Mouse (Mus musculus): Measurements from ENCODE around the gene Plpp7.

DNA sequence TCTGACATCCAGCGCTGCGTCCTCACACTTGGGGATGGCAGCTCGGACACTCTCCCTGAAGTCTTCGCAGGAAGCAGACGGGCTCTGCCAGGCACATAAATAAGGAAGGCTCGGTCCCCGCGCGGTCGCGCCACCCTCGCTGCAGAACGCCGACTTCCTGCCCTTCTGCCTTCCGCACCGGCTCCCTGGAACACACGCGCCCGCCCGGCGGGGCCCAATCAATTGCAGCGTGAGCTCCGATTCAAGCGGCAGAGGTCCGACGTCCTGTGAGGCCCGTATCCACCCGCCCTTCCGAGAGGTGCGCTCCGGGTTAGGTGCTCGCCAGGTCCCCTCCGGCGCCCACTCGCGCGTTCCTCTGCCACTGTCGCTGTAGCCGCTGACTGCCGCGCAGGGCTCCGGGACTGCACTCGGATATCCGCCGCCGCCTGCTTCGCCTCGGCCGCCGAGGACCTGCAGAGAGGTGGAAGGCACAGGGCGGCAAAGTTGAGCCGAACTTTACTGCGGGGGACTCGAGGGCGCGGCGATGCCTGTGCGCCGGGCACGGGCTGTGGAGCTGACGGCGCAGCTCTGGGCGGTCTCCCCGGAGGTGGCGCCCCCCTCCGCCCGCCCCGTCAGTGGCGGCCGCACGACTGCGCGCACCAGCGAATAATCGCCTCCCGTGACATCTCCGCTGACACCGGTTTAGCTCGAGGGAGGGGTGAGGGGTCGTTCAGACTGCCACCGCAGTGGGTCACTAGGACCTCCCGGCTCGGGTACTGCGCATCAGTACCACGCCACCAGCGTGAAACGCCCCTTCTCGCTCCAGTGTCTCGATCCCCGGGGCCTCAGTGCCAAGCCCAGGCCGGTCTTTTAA, 11.9 kb upstream of the Plpp7 start:
- TF ChIP-seq CTCF (conservative IDR thresholded peaks at IDR 0.05; ENCODE audit: insufficient read depth, insufficient read length, low read depth, low read length) = no peak
- TF ChIP-seq POLR2A (IDR thresholded peaks at IDR 0.05; ENCODE audit: low read depth, low read length) = no peak

Measured in kidney, adult 2 months (tissue).